Mouse (Mus musculus) CH12.LX (cell line): Measurements from ENCODE around the gene Trib3. TPM values are rescaled to one million over a fixed set of nuclear protein-coding genes. Genes with fewer than 3 reads are reported as not detected.

Experiments used
- DNase-seq: peaks from one replicate; pipeline ENCODE4 v3.0.0-alpha.2; 2013; ENCODE audit errors: extremely low read depth
- H3K27ac ChIP-seq: 2 replicates; pipeline ENCODE4 v1.5.1; 2012; ENCODE audit warnings: low read depth, mild to moderate bottlenecking, control low read depth, moderate library complexity; ENCODE audit not compliant: insufficient read depth
- H3K27me3 ChIP-seq: replicated peaks from 2 replicates; pipeline ENCODE3; 2012; ENCODE audit warnings: inconsistent platforms
- H3K36me3 ChIP-seq, 2 experiments: replicated peaks in 1 of 2; 2 replicates each; pipeline versions ENCODE3 to v1.6.1; 2012; ENCODE audit warnings: inconsistent platforms in 1 of 2, low read length in 1 of 2, mild to moderate bottlenecking in 1 of 2, mixed read lengths in 1 of 2, moderate library complexity in 1 of 2; ENCODE audit not compliant: control insufficient read depth in 1 of 2, insufficient read depth in 1 of 2
- H3K4me1 ChIP-seq, 2 experiments: 2 replicates each; pipeline ENCODE4 v1.6.1; 2012; ENCODE audit warnings: inconsistent platforms in 1 of 2, moderate library complexity in 1 of 2; ENCODE audit not compliant: insufficient read depth in 2 of 2, control insufficient read depth in 1 of 2
- H3K4me2 ChIP-seq: 2 replicates; pipeline ENCODE4 v1.6.1; 2012; ENCODE audit warnings: low read depth, mild to moderate bottlenecking, control low read depth; ENCODE audit not compliant: poor library complexity, insufficient read depth, severe bottlenecking
- H3K4me3 ChIP-seq, 3 experiments: fragments of 150-350 bp in 1 of 3; sonication (generic) in 1 of 3; replicated peaks in 1 of 3; 2 replicates each; pipeline versions ENCODE3 to v1.5.1; 2011 to 2012; ENCODE audit warnings: low read depth in 2 of 3, low read length in 2 of 3, mild to moderate bottlenecking in 2 of 3, moderate library complexity in 2 of 3, control low read depth in 1 of 3, improper control_type of control experiment in 1 of 3, inconsistent platforms in 1 of 3, mixed read lengths in 1 of 3; ENCODE audit not compliant: poor library complexity in 1 of 3
- H3K79me2 ChIP-seq: replicated peaks from 2 replicates; pipeline ENCODE4 v1.6.1; 2012; ENCODE audit warnings: mild to moderate bottlenecking, moderate library complexity; ENCODE audit not compliant: control insufficient read depth, poor library complexity, insufficient read depth, severe bottlenecking; ENCODE audit errors: extremely low read depth
- H3K9ac ChIP-seq: 2 replicates; pipeline ENCODE4 v1.6.1; 2012; ENCODE audit warnings: low read depth, mild to moderate bottlenecking, control low read depth, moderate library complexity; ENCODE audit not compliant: insufficient read depth
- H3K9me3 ChIP-seq: replicated peaks from 2 replicates; pipeline ENCODE3; 2012; ENCODE audit warnings: low read length, inconsistent platforms, mixed read lengths
- BHLHE40 ChIP-seq: IDR thresholded peaks from 2 replicates; pipeline ENCODE4 v1.6.1; 2011; ENCODE audit warnings: mild to moderate bottlenecking, low read depth, low read length, improper control_type of control experiment
- E2F4 ChIP-seq: IDR thresholded peaks from 2 replicates; pipeline ENCODE4 v1.6.1; 2011; ENCODE audit warnings: low read depth, low read length, improper control_type of control experiment; ENCODE audit not compliant: insufficient replicate concordance
- ELF1 ChIP-seq: IDR thresholded peaks from 2 replicates; pipeline ENCODE4 v1.6.1; 2014; ENCODE audit warnings: low read depth, mild to moderate bottlenecking, inconsistent platforms, low read length, improper control_type of control experiment
- EP300 ChIP-seq: IDR thresholded peaks from 2 replicates; pipeline ENCODE4 v1.6.1; 2011; ENCODE audit warnings: low read length, improper control_type of control experiment
- JUN ChIP-seq: IDR thresholded peaks from 2 replicates; pipeline ENCODE4 v1.6.1; 2011; ENCODE audit warnings: low read depth, mild to moderate bottlenecking, low read length, improper control_type of control experiment, moderate library complexity; ENCODE audit not compliant: insufficient read depth
- KAT2A ChIP-seq: IDR thresholded peaks from 2 replicates; pipeline ENCODE4 v1.6.1; 2012; ENCODE audit warnings: low read length, improper control_type of control experiment, inconsistent platforms; ENCODE audit not compliant: insufficient replicate concordance
- MAFK ChIP-seq: IDR thresholded peaks from 2 replicates; pipeline ENCODE4 v1.6.1; 2011; ENCODE audit warnings: low read length, improper control_type of control experiment; ENCODE audit not compliant: insufficient replicate concordance
- MEF2A ChIP-seq: IDR thresholded peaks from 2 replicates; pipeline ENCODE4 v1.6.1; 2014; ENCODE audit warnings: low read depth, mild to moderate bottlenecking, inconsistent platforms, low read length, improper control_type of control experiment, borderline replicate concordance
- MXI1 ChIP-seq: IDR thresholded peaks from 2 replicates; pipeline ENCODE4 v1.6.1; 2011; ENCODE audit warnings: mild to moderate bottlenecking, low read depth, low read length, improper control_type of control experiment
- NELFE ChIP-seq: IDR thresholded peaks from 2 replicates; pipeline ENCODE4 v1.6.1; 2011; ENCODE audit warnings: low read depth, low read length, improper control_type of control experiment
- PAX5 ChIP-seq: IDR thresholded peaks from 2 replicates; pipeline ENCODE4 v1.6.1; 2012; ENCODE audit warnings: low read length, inconsistent platforms, mixed read lengths
- UBTF ChIP-seq: IDR thresholded peaks from 2 replicates; pipeline ENCODE4 v1.6.1; 2012; ENCODE audit warnings: low read depth, mild to moderate bottlenecking, inconsistent platforms, low read length, improper control_type of control experiment, moderate library complexity
- USF1 ChIP-seq: IDR thresholded peaks from 2 replicates; pipeline ENCODE4 v1.6.1; 2014; ENCODE audit warnings: low read depth, mild to moderate bottlenecking, inconsistent platforms, low read length, improper control_type of control experiment
- USF2 ChIP-seq: conservative IDR thresholded peaks from 2 replicates; pipeline ENCODE4 v1.6.1; 2011; ENCODE audit warnings: low read depth, low read length, improper control_type of control experiment
- ZKSCAN1 ChIP-seq: IDR thresholded peaks from 2 replicates; pipeline ENCODE4 v1.6.1; 2012; ENCODE audit warnings: low read depth, inconsistent platforms, low read length, improper control_type of control experiment, borderline replicate concordance
- ZNF384 ChIP-seq: IDR thresholded peaks from 2 replicates; pipeline ENCODE4 v1.6.1; 2012; ENCODE audit warnings: low read depth, low read length, improper control_type of control experiment, inconsistent platforms
- dilution Hi-C: fragments of 300-500 bp; cut with MboI; formaldehyde crosslinking; loops from 2 replicates; pipeline ENCODE4 v1.14.3; 2020; ENCODE audit warnings: low sequenced_read_pairs; ENCODE audit not compliant: extremely low pct_unique_long_range_greater_than_20kb, extremely low pct_ligation_motif_present
- in situ Hi-C: fragments of 300-500 bp; cut with MboI; formaldehyde crosslinking; loops from 3 replicates; pipeline ENCODE4 v1.14.3; 2019; ENCODE audit warnings: low sequenced_read_pairs, low pct_ligation_motif_present, low pct_unique_long_range_greater_than_20kb, mixed read lengths
- polyA plus RNA-seq: library from polyadenylated mRNA; unstranded; fragments of >175 nt; gene quantifications from 2 replicates; pipeline ENCODE4 v1.2.1, GENCODE M21; 2012; ENCODE audit warnings: low read depth; ENCODE audit not compliant: insufficient read length
- total RNA-seq, 2 experiments: library from RNA; depleted of rRNA; stranded (reverse); fragments of 300-350 nt in 1 of 2; fragments of >200 nt in 1 of 2; gene quantifications; 2 replicates each; pipeline ENCODE4 v1.2.3; 2012 to 2014

Trib3 gene
- total and polyA plus RNA-seq, 3 experiments, result 25.1 to 56.9 (median 30.0) TPM

- TF ChIP-seq MXI1 (no peak), ZNF384 (peak; percentile 69; the same call in 1 of the 2 replicates)
- Histone ChIP-seq H3K36me3 (no peaks in the 10 kb centered on the region), H3K4me1 (peaks cover 8 to 16% of the 10 kb centered on the region in 2 experiments), H3K4me2 (no peak overlapping the region; the same call in 1 of the 2 replicates), H3K79me2 (no peaks in the 10 kb centered on the region), H3K27ac (peak overlapping the region; percentile 55; the same call in 1 of the 2 replicates), H3K4me3 (no peak overlapping the region), H3K27me3 (peaks cover 2% of the 10 kb centered on the region), H3K9me3 (no peaks in the 10 kb centered on the region), H3K9ac (peak overlapping the region; percentile 55; the same call in 1 of the 2 replicates)
- dilution Hi-C loops, result no loop called here
- DNase-seq, result no peak
- in situ Hi-C loops, result no loop called here
These were observed 6.2 kb upstream of the Trib3 start for GRCm38 (mm10) chr2:152349842-152350540.

- dilution Hi-C loops, result no loop called here
- H3K4me1 ChIP-seq, result peaks cover 15 to 23% of the 10 kb centered on the region in 2 experiments
- no peaks in the 10 kb centered on the region for H3K79me2 ChIP-seq
- no peak for DNase-seq
- TF ChIP-seq KAT2A (no peak), MAFK (no peak), UBTF (no peak), BHLHE40 (no peak), E2F4 (no peak), USF2 (no peak), NELFE (no peak), JUN (no peak), MXI1 (no peak), USF1 (no peak), ZKSCAN1 (no peak), MEF2A (no peak), ELF1 (no peak), PAX5 (no peak), EP300 (no peak)
- in situ Hi-C loops, result no loop called here
- no peak overlapping the region for H3K4me3 ChIP-seq
- H3K27me3 ChIP-seq, result peaks cover 2% of the 10 kb centered on the region
- no peak overlapping the region for H3K4me2 ChIP-seq
- no peaks in the 10 kb centered on the region for H3K36me3 ChIP-seq
- no peak overlapping the region for H3K9ac ChIP-seq
- H3K27ac ChIP-seq, result no peak overlapping the region
- no peaks in the 10 kb centered on the region for H3K9me3 ChIP-seq
These were observed 5.4 kb upstream of the Trib3 start for GRCm38 (mm10) chr2:152349205-152349604.
